Mouse (Mus musculus) cerebellum, adult 8-10 months (tissue): ENCODE results near the gene Nmt1.

Source experiments
- DNase-seq: peaks from one replicate; pipeline ENCODE4 v3.0.0; 2022

Gene Nmt1

DNA sequence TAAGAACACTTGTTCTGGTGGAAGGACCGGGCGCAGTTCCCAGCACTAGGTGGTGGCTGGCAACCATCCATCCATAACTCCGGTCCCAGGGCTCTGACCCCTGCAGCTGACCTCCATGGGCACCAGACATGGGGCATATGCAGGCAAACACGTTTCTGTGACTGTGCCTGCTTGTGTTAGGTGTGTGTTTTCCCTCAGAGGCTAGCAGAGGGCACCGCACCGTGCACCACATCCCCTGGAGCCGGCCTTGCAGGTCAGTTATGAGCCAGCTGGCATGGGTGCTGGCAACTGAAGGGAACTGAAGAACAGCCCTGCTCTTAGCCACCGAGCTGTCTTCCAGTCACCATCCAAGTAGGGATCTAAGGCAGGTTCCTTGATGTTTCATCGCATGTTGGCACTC is 22.2 kb downstream of the Nmt1 start:
- peak; percentile 46 for DNase-seq

DNA sequence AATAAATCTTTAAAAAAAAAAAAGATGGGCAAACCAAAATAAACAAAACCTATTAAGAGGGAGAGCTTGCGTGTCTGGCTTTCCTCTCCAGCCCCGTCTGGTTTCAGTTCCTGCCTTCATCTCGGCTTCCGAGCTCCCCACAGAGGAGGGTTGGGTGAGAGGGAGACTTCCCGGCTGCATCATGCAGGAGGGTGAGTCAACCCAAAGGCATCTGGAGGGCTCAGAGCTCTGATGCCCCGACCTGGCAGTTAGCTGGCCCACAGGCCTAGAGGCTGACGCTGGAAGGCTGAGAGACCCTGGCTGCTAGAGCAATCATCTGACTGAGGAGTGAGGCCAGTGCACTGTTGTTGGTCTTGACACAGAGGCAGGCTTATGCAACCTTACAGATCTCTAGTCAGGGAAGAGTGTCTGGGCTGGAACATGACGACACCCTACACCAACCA is 23.3 kb downstream of the Nmt1 start:
- DNase-seq = peak; percentile 33

DNA sequence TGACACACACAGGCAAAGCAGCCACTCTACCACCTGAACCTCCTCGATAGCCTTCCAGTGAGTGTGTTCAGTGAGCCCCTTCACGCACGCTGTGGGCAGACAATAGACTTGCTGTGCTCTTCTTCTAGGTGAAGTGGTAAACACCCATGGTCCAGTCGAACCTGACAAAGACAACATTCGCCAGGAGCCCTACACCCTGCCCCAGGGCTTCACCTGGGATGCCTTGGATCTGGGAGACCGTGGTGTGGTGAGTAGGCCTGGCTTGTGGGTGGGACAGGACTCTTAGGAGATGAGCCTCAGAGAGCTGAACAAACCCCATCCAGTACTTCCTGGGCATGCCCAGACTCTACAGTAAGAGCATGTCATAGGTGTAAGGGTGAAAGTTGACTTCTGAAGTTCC is 24.1 kb downstream of the Nmt1 start:
- no peak for DNase-seq

DNA sequence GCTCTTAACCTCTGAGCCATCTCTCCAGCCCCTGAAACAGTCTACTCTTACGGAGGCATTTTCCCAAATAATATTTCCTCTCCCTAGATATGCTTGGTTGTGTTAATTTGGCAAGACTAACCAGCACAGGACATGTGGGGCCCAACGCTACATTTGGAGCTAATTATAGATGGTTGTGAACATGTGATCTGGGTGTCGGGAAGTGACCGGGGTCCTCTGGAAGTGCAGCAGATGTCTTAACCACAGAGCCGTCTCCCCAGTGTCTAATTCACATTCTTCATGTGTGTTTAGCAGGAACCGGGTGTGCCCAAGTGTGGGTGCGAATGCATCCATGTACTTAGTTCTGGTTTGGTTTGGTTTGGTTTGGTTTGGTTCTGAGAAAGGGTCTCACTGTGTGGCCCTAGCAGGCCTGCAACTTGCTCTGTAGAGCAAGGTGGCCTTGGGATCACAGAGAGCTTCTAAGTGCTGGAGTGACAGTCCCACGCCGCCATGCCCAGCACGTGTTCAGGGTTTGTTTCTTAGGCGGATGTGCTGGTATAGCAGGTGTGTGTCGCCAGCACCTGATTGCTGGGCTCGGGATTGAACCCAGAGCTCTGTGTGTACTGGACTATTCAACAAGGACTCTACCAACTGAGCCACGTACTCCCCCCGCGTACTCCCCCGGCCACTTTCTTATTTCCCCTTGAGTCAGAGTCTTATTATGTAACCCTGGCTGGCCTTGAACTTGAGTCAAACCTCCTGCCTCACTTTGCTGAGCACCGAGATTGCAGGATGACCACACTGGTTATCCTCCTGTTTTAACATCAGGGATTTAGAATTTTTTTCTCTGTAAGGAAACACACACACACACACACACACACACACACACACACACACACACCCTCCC is 25.4 kb downstream of the Nmt1 start:
- no peak for DNase-seq

DNA sequence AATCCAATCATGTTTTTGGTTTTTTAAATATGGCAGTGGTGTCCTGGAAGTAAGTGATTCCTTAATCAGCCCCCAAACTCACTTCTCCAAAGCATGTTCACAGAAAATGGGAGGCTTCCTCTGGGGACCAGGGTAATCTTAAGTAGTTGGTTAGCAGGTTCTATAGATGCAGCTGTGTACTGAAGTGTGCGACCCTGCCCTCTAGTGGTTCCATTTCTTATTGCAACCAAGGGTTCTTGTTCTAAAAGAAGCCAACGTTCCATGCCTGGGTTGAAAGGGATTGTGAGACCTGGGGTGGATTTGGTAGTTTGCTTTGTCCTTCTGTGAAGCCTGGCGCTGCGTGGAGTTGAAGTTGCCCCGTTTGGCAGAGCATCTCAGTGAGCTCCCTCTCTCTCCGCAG is 26.8 kb downstream of the Nmt1 start:
- peak; percentile 78 for DNase-seq

DNA sequence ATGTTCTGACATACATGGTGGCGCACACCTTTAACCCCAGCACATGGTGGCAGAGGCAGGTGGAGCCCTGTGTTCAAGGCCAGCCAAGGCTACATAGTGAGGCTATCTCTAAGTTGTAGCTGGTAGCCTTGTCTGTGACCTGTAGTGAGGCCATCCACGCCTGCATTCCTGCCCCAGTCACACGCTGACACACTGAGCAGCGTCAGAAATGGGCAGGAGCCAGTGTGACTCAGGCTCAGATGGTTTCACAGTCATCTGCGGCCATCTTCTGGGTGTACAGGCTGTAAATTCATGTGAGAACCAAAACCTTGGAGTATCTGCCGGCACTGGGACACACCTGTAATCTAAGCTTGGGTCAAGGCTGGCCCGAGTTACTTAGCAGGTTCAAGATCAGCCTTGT is 28.6 kb downstream of the Nmt1 start:
- DNase-seq = no peak

DNA sequence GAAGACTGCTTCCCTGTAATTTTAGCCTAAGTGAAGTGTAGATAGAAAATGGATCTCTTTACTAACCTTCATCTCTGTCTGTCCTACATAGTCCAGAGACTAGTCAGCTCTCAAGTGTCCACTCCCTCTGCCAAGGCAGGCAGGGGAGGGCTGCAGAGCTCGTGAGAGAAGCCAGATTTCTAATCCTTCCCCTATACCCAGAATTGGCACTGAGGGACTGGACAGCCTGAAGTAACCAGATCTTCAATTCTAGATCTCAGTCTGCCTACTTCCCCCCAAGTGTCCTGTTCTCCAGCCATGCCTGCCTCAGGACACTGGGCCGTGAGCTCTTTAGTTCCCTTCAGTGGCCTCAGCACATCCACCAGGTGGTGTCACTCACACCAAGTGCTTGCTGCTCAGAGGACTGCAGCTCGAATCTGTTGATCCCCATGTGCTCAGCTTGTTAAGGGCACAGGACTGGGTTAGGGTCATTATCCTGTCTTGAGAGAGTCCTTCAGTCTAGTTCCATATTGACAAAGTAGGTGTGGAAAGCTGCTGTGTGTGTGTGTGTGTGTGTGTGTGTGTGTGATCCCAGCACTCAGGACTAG is 30.6 kb downstream of the Nmt1 start:
- no peak for DNase-seq

DNA sequence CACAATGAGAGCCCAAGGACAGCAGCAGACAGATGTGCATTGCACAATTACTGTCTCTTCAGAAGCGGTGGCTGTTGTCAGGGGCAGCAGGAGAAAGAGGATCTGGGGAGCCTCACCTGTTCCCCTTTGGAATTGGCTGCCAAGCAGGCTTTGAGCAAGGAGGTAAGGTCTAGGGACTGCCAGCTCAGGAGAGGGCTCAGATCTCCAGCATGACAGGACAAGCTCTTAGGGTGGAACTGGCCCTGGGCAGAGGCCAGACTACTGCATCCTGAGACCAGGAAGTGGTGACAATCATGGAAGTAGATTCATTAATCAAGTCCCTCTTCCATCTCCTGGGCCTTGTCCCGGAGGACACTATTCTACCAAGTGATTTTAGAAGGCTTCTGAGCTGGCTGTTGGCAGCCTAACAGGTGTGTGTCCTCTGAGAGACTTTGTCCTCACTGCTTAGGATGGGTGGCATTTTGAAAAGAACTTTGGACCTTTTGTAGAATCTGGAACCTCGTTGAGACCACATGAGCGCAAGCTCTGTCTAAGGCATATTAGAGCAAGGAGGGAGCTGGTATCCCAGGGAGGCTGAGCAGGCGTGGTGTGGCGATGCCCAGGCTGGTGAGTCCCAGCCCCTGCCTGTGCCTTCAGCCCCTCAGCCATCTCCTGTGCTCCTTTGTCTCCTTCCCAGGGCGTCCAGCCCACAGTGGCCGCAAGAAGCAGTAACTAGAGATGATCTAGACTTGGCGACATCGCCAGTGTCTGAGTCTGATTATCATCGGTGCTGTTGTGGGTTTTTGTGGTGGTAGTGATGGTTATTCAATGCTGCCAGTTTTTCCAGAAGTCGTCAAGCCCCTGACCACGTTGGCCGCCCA is 38.4 kb downstream of the Nmt1 start:
- no peak for DNase-seq

DNA sequence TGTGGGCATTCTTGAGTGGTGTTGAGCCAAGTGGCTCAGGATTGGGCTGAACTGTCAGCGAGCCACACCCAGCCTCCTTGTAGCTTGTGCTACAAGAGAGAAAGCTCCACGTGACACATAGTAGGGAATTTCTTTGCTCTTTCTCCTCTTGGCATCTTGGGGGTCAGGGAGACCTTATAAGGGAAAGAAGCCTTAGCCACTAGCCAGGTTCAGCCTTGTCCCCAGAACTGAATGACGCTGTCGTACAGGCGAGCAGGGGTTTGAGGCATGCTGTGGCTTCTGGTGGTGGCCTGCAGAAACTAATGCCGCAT is 39.0 kb downstream of the Nmt1 start:
- DNase-seq = no peak

DNA sequence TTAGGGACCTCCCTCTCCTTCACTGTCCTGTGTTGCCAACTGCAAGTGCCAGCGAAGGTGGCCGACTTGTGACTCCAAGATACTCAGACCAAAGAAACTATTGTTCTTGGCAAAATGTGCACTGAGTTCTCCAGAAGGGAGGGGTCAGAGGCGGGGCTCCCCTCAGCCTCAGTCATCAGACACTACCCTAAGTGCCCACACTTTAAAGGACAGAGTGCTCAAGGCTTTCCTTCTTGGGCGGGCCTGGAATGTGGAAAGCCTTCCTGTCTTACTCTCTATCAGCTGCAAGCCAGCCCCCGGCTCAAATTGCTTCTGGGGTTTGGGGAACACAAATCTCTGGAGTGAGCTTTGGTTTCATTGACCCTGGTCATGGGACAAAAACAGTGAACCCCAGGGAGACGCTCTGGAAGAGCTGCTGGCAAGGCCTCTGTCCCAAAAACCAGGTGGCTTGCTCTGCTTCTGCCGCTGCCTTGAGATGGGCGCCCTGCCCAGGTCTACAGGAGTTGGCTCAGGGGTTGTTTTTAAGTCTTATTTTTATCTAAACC is 39.5 kb downstream of the Nmt1 start:
- DNase-seq = no peak

DNA sequence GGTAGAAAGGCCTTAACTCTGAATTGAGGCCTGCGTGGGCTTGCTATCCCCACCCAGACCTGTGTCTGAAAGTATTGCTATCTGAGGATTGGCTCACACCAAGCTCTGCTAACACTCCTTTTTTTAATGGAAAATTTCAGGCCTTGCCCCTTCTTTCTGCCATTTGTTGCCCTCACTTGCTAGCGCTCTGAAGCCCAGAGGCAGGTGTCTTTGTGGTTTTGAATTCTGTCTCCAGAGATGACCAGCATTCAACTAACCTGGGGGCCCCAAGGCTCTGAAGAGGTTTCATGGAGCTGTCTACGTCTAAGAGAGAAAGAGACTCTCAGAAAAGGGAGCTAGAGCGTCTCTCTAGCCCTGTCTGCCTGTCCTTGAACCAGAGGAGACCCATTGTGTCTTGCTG is 40.3 kb downstream of the Nmt1 start:
- no peak for DNase-seq

DNA sequence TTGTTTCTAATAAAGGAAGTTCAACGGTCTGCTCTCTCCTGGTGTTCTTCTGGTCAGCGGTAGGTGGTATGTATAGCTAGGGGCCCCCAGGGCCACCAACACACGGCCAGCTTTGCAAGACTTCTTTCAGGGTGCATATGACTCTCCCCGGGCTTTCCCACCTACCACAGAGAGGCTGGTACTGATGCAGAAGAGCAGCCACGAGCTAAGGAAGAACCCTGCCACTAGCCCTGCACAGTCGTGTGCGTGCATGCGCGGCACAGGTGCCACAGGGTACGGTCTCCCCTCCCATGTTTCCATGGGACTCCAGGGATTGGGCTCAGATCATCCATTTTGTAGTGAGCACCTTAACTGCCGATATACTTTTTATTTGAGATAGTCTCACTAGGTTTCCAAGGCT is 40.9 kb downstream of the Nmt1 start:
- DNase-seq = no peak

DNA sequence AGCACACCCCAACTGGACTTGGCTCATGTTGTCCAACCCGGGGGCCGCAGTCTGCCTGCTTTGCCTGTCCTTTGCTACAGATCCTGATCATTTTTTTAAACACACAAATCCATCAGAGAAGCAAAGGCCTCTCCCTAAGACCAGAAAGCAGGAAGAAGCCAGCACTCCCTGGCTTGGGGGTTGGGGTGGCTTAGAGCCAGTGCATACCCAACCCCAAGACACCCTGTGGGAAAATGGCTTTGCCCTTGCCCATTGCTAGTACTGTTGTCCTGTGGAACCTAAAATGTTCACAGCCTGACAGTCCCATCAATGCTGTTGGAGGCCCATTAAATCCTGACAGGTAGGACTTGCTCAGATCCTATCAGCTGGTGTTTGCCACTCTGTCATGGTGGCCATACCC is 41.7 kb downstream of the Nmt1 start:
- DNase-seq = no peak

DNA sequence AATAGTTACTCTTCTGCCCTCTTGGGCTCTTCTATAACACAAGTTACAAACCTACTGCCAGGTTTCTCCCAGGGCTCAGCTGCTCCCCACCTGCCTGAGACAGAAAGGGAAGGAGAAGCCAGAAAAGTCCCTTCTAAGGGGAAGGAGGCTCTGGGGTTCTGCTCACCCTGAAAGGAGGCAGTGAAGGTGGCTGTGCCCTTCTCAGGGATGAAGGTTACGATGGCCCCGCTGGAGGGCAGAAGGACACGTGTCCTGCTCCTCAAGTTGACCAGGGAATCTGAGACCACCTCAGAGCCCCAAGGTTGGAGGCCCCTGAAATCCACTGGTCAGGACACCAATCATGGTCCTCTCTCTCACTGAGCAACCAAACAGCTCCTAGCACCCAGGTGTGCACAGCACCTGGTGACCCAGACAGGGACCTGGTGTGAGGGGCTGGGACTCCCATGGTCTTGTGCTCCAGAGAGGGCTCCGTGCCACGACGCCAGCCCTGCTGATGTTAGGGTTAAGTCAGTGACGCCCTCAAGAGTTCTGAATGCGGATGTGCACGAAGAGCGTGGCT is 42.4 kb downstream of the Nmt1 start:
- no peak for DNase-seq

DNA sequence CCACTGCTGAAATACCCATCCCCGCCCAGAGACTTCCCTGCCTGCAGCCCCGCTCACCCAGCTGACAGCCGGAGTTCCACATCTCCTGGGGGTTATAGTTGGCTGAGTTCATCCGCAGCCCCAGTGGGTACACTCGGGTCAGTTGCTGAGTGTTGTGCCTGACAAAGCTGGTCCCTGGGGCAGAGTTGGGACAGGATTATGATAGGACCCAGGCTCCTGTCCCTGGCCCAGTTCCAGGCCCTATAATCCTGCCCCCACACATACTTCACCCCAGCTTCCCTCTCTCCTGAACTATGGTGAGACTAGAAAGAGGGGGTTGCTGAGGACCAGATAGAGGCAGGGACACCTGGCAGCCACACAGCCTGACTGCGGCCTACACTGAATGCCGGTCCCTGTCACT is 45.7 kb downstream of the Nmt1 start:
- no peak for DNase-seq

DNA sequence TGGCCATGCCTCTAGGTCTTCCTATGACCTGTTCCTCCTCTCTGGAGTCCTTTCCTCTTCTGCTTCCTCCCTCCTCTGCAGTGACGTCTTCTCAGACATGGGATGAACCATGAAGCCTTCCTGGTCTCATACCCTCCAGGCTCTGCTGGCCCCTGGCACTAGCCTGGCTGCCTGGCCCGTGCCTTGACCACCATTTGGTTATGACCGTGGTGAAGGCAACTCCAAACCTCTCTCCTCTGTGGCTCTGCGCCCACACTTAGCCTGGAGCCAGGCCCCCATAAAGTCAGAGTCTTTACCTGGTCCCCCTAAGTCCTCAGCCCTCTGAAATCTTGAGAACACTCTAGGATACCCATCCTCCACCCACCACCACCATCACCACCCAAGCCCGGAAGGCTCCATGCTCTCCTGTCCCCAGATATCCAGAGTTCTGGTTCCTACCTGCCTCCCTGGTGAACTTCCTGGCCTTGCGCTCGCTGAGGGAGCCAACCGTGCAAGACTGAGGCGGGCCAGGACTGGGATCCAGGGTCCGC is 46.2 kb downstream of the Nmt1 start:
- no peak for DNase-seq

DNA sequence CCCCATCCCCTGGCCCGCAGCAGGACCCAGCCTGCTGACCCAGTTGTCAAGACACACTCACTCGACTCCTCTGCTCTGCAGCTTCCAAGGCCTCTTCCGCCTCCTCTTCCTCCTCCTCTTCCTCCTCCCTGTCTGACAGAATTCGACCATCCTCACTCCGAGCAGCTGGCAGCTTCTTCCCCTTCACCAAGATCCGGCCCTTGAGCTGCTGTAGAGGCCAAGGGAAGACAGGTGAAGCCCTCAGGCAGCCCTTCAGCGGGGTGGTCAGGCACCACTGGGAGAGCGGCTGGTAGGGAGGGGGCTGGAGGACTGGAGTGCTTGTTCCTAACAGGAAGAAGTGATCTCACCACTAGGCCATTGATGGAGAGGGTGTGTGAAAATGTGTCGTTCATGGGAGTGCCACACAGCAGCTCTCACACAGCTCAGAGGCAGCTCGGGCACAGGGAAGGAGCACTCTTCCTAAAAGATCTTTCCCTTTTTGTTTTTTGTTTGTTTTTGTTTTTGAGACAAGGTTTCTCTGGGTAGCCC is 46.9 kb downstream of the Nmt1 start:
- DNase-seq = no peak

DNA sequence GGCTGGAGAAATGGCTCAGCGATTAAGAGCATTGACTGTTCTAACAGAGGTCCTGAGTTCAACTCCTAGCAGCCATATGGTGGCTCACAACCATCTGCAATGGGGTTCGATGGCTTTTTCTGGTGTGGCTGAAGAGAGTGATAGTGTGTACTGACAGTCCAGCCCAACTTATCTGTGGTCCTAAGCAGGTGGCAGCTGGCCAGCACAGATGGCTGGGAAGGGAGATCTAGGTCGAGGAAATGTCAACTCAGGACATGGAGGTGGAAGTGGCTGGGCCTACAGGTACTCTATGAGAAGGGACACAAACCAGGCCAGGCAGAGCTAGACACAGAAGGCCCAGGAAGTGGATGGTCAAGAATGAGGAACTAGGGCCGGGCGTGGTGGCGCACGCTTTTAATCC is 48.0 kb downstream of the Nmt1 start:
- peak; percentile 50 for DNase-seq

DNA sequence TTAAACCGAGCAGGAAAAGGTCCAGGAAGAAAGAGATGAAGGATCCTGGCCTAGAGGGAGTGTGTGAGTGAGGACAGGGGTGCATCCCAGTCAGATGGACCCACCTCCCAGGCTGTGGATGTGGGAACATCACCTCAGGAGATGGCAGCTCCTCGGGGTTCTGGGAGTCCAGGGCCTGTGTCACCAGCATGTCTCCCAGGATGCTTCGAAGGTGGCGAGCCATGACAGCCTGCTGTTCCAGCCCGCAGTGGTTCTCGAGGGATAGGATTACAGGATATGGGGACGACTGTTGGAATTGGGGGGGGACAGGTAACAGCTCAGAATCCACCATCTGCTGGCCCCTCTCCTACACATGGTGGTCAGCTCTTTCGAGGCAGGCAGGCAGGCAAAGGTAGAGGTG is 48.6 kb downstream of the Nmt1 start:
- no peak for DNase-seq

DNA sequence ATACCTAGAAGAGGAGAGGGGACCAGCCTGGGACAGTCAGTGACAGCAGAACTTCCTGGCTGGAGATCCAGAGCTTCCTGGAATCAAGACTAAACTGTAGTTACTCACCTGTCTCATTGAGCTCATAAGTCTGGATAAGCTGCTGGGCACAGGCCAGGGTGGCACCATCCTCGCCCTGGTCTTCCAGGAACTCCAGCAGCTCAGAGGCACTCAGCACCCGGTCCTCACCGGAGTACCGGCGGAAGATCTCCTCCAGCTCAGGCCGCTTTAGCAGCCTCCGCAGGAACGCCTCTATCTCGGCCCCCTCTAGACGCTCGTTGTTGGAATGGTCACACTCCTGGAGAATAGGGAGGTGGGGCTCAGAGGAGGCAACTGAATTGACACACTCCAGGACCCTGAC is 50.1 kb downstream of the Nmt1 start:
- no peak for DNase-seq

DNA sequence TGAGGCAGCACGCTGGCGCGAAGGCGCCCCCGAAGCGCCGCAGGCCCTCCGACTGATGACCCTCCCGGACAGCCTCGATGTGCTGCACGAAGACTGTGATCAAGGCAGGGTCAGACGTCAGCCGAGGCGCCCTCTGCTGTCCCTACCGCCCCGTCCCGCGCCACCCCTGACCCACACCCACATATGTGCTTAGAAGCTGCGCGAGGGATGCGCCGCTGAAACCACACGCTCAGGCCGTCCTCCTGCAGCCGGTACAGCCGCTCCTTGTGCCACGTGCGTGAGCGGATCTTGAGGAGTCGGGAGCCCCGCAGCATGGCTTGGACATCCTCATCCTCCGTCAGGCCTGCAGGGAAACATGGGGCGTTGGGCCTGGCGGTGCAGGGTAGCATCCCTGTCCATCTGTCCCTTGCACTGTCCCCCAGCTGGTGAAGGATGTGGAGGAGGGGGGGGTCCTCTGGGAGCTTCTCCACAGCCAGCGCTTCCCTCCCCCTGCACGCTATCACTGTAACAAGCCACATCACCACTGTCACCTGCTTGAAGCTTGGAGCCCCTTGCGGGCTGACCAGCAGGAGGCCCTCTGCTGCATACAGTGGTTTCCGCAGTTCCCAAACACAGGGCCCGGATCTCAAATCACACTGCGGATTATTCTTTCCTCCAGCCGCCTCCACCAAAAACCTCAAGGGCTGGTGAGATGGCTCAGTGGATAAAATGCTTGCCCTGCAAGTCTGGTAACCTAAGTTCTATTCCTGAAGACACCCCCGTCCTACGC is 52.5 kb downstream of the Nmt1 start:
- no peak for DNase-seq

DNA sequence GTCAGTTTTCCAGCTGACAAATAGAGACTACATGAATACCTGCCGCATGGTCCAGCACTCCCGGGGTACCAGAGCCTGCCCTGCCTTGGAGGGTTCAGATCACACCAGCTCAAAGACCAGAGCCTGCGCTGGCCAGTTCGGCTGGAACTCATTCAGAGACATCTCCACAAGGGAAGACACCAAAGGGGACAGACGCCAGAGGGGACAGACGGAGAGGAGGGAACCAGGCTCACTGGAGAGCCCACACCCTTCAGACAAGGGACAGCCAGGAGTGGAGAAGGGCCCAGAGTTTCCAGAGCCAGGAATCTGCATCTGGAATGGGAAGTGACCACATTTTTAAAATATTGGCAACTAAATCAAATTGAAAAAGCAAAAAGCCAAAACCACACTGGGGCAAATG is 53.6 kb downstream of the Nmt1 start:
- no peak for DNase-seq
